Mouse (Mus musculus): ENCODE results near the gene Hyal3. TPM values are rescaled to one million over a fixed set of nuclear protein-coding genes. Genes with fewer than 3 reads are reported as not detected.
A peak's percentile ranks its signal among the peaks of the same experiment; 100 is the strongest.

Gene Hyal3
- total RNA-seq, 1 experiment from 2014 or later = 0.35 TPM

DNA sequence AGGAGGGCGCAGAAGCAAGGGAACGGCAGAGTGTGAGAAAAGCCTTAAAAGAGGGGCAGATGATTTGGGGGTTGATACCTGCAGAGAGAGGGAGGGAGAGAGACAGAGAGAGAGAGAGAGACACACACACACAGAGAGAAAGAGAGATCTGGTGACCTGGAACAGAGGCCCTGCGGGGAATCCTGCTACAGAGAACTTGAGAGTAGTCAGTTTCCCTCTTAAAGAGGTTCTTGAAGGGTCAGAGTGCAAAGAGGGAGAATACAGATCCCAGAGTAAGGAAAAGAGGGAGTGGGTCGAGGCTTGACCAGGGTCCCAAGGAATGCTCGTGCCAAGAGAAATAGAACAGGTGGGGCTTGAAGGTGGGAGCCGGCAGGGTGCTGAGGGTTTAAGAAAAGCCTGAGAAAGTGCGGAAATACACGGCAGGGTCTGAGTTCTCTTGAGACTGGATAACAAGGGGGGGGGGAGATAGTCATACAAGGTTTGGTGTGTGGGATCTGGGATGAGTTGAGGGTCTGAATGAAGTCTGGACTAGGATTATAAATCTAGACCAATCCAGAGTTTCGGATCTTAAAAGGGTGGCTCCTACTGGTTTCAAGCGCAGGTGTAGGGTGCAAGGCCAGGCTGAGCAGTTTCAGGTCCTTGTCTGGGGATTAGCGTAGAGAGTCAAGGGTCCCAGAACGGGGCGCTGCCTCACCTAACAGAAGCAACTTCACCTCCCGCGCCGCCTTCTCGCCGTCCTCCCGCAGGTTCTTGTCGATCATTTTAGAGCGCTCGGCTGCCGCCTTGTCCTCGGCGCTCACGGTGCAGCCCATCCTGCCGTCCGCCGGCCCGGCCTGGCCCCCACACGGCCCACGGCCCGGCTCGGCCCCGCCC is 54.0 kb downstream of the Hyal3 start:
- ATAC-seq (replicated peaks in 1 of 2; ENCODE audit: insufficient read depth in 1 of 2, low FRiP score in 2 of 2, low TSS enrichment in 1 of 2, low read depth in 1 of 2, poor library complexity in 2 of 2, severe bottlenecking in 2 of 2) = no peak

DNA sequence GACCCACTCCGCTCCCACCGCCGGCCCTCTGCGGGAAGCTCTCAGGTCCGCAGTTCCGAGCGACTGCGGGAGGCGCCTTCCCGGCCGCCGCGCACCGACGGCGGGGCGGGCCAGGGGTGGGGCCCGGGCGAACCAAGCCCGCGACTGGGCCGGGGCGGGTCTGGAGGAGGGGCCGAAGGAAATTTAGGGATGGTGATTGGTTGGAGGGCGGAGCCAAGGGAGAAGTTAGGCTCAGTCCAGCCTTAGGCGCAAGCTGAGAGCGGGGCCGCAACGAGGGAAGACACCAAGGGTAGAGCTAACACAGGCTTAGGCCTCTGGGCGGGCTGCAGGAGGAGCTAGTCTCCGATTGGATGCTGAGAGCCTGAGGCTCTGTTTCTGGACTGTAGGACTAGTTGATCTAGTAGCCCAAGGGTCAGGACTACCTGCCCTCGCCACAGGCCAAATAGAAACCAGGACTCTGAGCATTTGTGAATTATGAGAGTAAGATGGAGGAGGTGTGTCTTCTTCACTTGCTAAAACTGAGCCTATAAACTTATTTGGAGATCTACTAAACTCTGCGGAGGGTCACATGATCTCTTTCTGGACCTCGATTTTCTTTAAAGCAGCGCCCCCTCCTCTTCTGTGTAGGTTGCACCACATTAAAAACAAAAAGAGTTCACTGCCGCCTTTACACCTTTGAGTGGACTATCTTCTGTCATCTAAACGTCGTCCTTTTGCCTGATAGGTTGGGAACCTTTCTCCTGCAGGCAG is 54.8 kb downstream of the Hyal3 start, which contains the start of gene Gnai2:
Gnai2 (minus strand) TSS at position 89 of the 750 bp plus-strand sequence.
- ATAC-seq (replicated peaks in 1 of 2; ENCODE audit: insufficient read depth in 1 of 2, low FRiP score in 2 of 2, low TSS enrichment in 1 of 2, low read depth in 1 of 2, poor library complexity in 2 of 2, severe bottlenecking in 2 of 2) = peak; percentile 85 to 88

Other genes with a start within 250 kb of the Hyal3 start
- gene Hemk1, start 242.5 kb upstream of the Hyal3 start, total RNA-seq (2017) = 11.5 and 37.2 TPM in 2 replicates
- gene 6430571L13Rik, start 240.2 kb upstream of the Hyal3 start, total RNA-seq (2017) = 0.25 and 0.50 TPM in 2 replicates
- gene Cacna2d2, start 181.2 kb upstream of the Hyal3 start, total RNA-seq (2017) = 0.19 and 1.8 TPM in 2 replicates
- 12.6 and 16.2 TPM in 2 replicates for gene Tmem115, start 46.9 kb upstream of the Hyal3 start, total RNA-seq (2017)
- 15.3 and 19.7 TPM in 2 replicates for gene Cyb561d2, start 38.6 kb upstream of the Hyal3 start, total RNA-seq (2017)
- 5.9 and 27.5 TPM in 2 replicates for gene Nprl2, start 38.6 kb upstream of the Hyal3 start, total RNA-seq (2017)
- not detected in 2 replicates for gene Zmynd10, start 33.5 kb upstream of the Hyal3 start, total RNA-seq (2017)
- gene Rassf1, start 29.3 kb upstream of the Hyal3 start, total RNA-seq (2017) = 36.3 and 47.8 TPM in 2 replicates
- 16.2 and 23.7 TPM in 2 replicates for gene Tusc2, start 17.6 kb upstream of the Hyal3 start, total RNA-seq (2017)
- gene Hyal2, start 12.9 kb upstream of the Hyal3 start, total RNA-seq (2017) = 4.0 and 4.2 TPM in 2 replicates
- gene Hyal1, start 3.9 kb upstream of the Hyal3 start, total RNA-seq (2017) = 4.1 and 5.2 TPM in 2 replicates
- gene Naa80, start 1.9 kb upstream of the Hyal3 start, total RNA-seq (2017) = 12.2 and 12.7 TPM in 2 replicates
- gene Ifrd2, start 6.8 kb downstream of the Hyal3 start, total RNA-seq (2017) = 49.8 and 62.7 TPM in 2 replicates
- gene Sema3b, start 28.4 kb downstream of the Hyal3 start, total RNA-seq (2017) = not detected in 2 replicates
- gene Gnai2, start 54.5 kb downstream of the Hyal3 start, total RNA-seq (2017) = 345 and 415 TPM in 2 replicates
- gene Slc38a3, start 88.7 kb downstream of the Hyal3 start, total RNA-seq (2017) = not detected in 2 replicates
- not detected in 2 replicates for gene Gnat1, start 98.9 kb downstream of the Hyal3 start, total RNA-seq (2017)
- gene Sema3f, start 129.7 kb downstream of the Hyal3 start, total RNA-seq (2017) = 0.89 and 1.2 TPM in 2 replicates
- 309 and 331 TPM in 2 replicates for gene Rbm5, start 190.2 kb downstream of the Hyal3 start, total RNA-seq (2017)